Comparison of ENCODE assay signal across 28 mouse cellular contexts in genomic region chr12:81130692-81131091, GRCm38 (mm10).
DNase-seq lines count a peak whose midpoint lies in the region; ATAC-seq and TF ChIP-seq lines count a peak whose summit lies in the region.
"Had no signal": no experiment of that assay in that cellular context is flagged by ENCODE, and none has a peak within 500 bp of the region (broad histone marks: within the 10 kb centered on the region; RNA-seq: fewer than 3 reads in every experiment).

No protein-coding gene starts in this region.

- ATAC-seq in midbrain, embryonic 14.5 days (ENCODE audit: low FRiP score, low TSS enrichment), result no peak
- ATAC-seq: forebrain, embryonic 16.5 days; intestine, postnatal 0 days; midbrain, embryonic 13.5 days; Patski had no signal

- intact Hi-C loops in heart, adult 2 months (cut with DNase I), result no loop called here

- no peaks in the 10 kb centered on the region for H3K4me1 ChIP-seq in heart, adult 2 months (ENCODE audit: control insufficient read depth, insufficient read depth, low read length)
- H3K4me1 ChIP-seq in midbrain, embryonic 10.5 days, result peaks cover 18% of the 10 kb centered on the region
- 0 out of 2 replicates have a peak, but pooled peaks cover 2% of the 10 kb centered on the region for H3K4me1 ChIP-seq in midbrain, embryonic 14.5 days (ENCODE audit: control insufficient read depth, insufficient read depth, low read length)
- H3K4me1 ChIP-seq: embryonic facial prominence, embryonic 13.5 days; megakaryocyte, embryonic 14.5 days had no signal

- no peak overlapping the region for H3K9ac ChIP-seq in heart, adult 2 months (ENCODE audit: low read depth, low read length)
- no peak overlapping the region for H3K9ac ChIP-seq in midbrain, embryonic 14.5 days (replicated peaks; ENCODE audit: low read length)
- H3K9ac ChIP-seq: embryonic facial prominence, embryonic 13.5 days; hindbrain, embryonic 14.5 days; liver, embryonic 14.5 days; midbrain, embryonic 13.5 days had no signal

- H3K9me3 ChIP-seq in midbrain, embryonic 10.5 days (replicated peaks), result no peaks in the 10 kb centered on the region
- H3K9me3 ChIP-seq in midbrain, embryonic 14.5 days (ENCODE audit: control insufficient read depth, low read length), result no peaks in the 10 kb centered on the region
- H3K9me3 ChIP-seq: embryonic facial prominence, embryonic 13.5 days; forebrain, embryonic 10.5 days; megakaryocyte, embryonic 14.5 days; midbrain, embryonic 13.5 days had no signal

- H3K36me3 ChIP-seq in heart, adult 2 months (ENCODE audit: control insufficient read depth, insufficient read depth, low read length), result no peaks in the 10 kb centered on the region
- H3K36me3 ChIP-seq in midbrain, embryonic 10.5 days, result peaks cover 1% of the 10 kb centered on the region; the same call in 1 of the 2 replicates
- no peaks in the 10 kb centered on the region for H3K36me3 ChIP-seq in midbrain, embryonic 14.5 days (ENCODE audit: control insufficient read depth, insufficient read depth, low read length)
- H3K36me3 ChIP-seq: embryonic facial prominence, embryonic 13.5 days; forebrain, embryonic 10.5 days; midbrain, embryonic 13.5 days had no signal

- no peak overlapping the region for H3K4me3 ChIP-seq in heart, adult 2 months
- H3K4me3 ChIP-seq in midbrain, embryonic 10.5 days, result no peak overlapping the region
- no peak overlapping the region for H3K4me3 ChIP-seq in midbrain, embryonic 14.5 days (replicated peaks; ENCODE audit: low read depth, low read length)
- H3K4me3 ChIP-seq: embryonic facial prominence, embryonic 13.5 days; forebrain, embryonic 10.5 days; megakaryocyte, embryonic 14.5 days; midbrain, embryonic 13.5 days had no signal

- peak; percentile 90 for DNase-seq in heart, adult 11 months
- DNase-seq in heart, adult 2 months, result no peak
- peak; percentile 8 for DNase-seq in midbrain, embryonic 10.5 days (ENCODE audit: low spot score)
- no peak for DNase-seq in midbrain, embryonic 14.5 days
- peak; percentile 52 to 56 for DNase-seq in cerebellum, adult 18-20 months
- peak; percentile 27 to 30 for DNase-seq in cerebellum, postnatal 10 days
- DNase-seq in frontal cortex, postnatal 36 days (ENCODE audit: low spot score in 2 of 2), result no peak
- no peak for DNase-seq in c-Kit-positive CD71-positive TER-119-positive erythroid progenitor cells, embryonic 14.5 days (ENCODE audit: low spot score)
- DNase-seq: adrenal gland, postnatal 14 days; gastrocnemius, postnatal 10 days; heart, postnatal 4 days; kidney, adult 9 months; kidney, postnatal 10 days; layer of hippocampus, adult 9-11 months; liver; lung, adult 2 months; thymus, adult 2 months; thymus, postnatal 36 days had no signal

- no peak overlapping the region for H3K4me2 ChIP-seq in midbrain, embryonic 14.5 days (ENCODE audit: low read length)
- H3K4me2 ChIP-seq: embryonic facial prominence, embryonic 13.5 days; heart, embryonic 11.5 days; hindbrain, embryonic 14.5 days; midbrain, embryonic 13.5 days had no signal

- TF ChIP-seq EP300 in heart, adult 2 months (IDR thresholded peaks at IDR 0.05; ENCODE audit: insufficient read depth, low read depth, low read length), result no peak

- H3K27me3 ChIP-seq in heart, adult 2 months (ENCODE audit: control insufficient read depth, insufficient read depth, low read length), result no peaks in the 10 kb centered on the region
- no peaks in the 10 kb centered on the region for H3K27me3 ChIP-seq in midbrain, embryonic 10.5 days (ENCODE audit: low read depth, poor library complexity, severe bottlenecking)
- no peaks in the 10 kb centered on the region for H3K27me3 ChIP-seq in midbrain, embryonic 14.5 days (ENCODE audit: control insufficient read depth, insufficient read depth, low read length)
- H3K27me3 ChIP-seq: embryonic facial prominence, embryonic 13.5 days; megakaryocyte, embryonic 14.5 days; midbrain, embryonic 13.5 days had no signal

- no peak overlapping the region for H3K27ac ChIP-seq in heart, adult 2 months
- no peak overlapping the region for H3K27ac ChIP-seq in midbrain, embryonic 10.5 days (replicated peaks)
- H3K27ac ChIP-seq in midbrain, embryonic 14.5 days (replicated peaks; ENCODE audit: low read depth, low read length), result no peak overlapping the region
- H3K27ac ChIP-seq: embryonic facial prominence, embryonic 13.5 days; forebrain, embryonic 10.5 days; hindbrain, embryonic 14.5 days; liver, embryonic 14.5 days; midbrain, embryonic 13.5 days had no signal

- TF ChIP-seq POLR2A in heart, adult 2 months (IDR thresholded peaks at IDR 0.05; ENCODE audit: insufficient read depth, low read depth, low read length), result no peak

- TF ChIP-seq CTCF in heart, adult 2 months (IDR thresholded peaks at IDR 0.05), result no peak

- no peaks in the 10 kb centered on the region for H3K79me2 ChIP-seq in heart, adult 2 months (replicated peaks; ENCODE audit: control insufficient read depth, insufficient read depth, low read length)

- WGBS in heart, adult 2 months, result 37% methylated on average over 3 of the region's 3 CpGs
- 55% methylated on average over 3 of the region's 3 CpGs for WGBS in midbrain, embryonic 10.5 days
- 64% methylated on average over 3 of the region's 3 CpGs for WGBS in midbrain, embryonic 14.5 days

Comparison
In these comparisons a context has a peak if more than half of its experiments do, and no peak if none do; other contexts are left out.
1. DNase-seq: peak in heart, adult 11 months (single experiment), midbrain, embryonic 10.5 days (single experiment), cerebellum, adult 18-20 months (2 of 2) and cerebellum, postnatal 10 days (2 of 2); none in heart, adult 2 months (0 of 2), midbrain, embryonic 14.5 days (single experiment), frontal cortex, postnatal 36 days (0 of 2) and c-Kit-positive CD71-positive TER-119-positive erythroid progenitor cells, embryonic 14.5 days (single experiment).